Mouse (Mus musculus) megakaryocyte, embryonic 14.5 days (primary cell): ENCODE measurements around the gene Spata31d1d.

Source experiments
- FLI1 ChIP-seq: IDR thresholded peaks from 2 replicates; pipeline ENCODE4 v1.6.1; 2012; ENCODE audit warnings: low read length, inconsistent platforms, mixed read lengths
- GATA1 ChIP-seq: IDR thresholded peaks from 3 replicates; pipeline ENCODE4 v1.6.1; 2012; ENCODE audit warnings: mixed read lengths, low read length, inconsistent platforms, borderline replicate concordance

GRCm38 (mm10) chr13:59691478-59691877 lies 40.1 kb downstream of the Spata31d1d start:
- TF ChIP-seq GATA1: no peak
- no peak for TF ChIP-seq FLI1
